Mouse (Mus musculus) heart, adult 2 months (tissue): ENCODE data around the gene Scfd2.

Experiments used
- CTCF ChIP-seq: fragments of 200-600 bp; IDR thresholded peaks from 2 replicates; pipeline ENCODE4 v1.8.1; 2022; ENCODE audit warnings: antibody characterized with exemption, mild to moderate bottlenecking, moderate library complexity
- EP300 ChIP-seq: fragments of 200-500 bp; IDR thresholded peaks from 2 replicates; pipeline ENCODE4 v1.6.1; 2011; ENCODE audit warnings: low read depth, low read length, control low read depth; ENCODE audit not compliant: insufficient read depth
- POLR2A ChIP-seq: fragments of 200-500 bp; IDR thresholded peaks from 2 replicates; pipeline ENCODE4 v1.6.1; 2011; ENCODE audit warnings: mild to moderate bottlenecking, low read depth, low read length, control low read depth; ENCODE audit not compliant: insufficient read depth

DNA sequence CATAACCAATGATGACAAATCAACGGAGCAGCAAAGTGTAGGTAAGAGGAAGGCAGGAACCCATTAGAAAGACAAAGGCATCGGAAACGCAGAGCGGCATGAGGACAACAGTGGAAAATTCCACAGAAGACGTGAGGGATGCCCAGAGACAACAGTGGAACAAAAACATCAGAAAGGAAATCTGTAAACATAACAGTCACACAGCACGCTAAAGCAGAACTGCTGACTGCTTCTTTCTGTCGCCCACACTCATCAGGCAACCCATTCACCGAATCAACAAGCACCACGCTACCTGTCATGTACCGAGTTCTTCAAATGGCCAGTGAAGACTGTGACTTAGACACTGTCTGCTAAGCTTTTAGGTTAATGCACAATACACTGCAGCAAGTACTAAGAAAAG is 55.0 kb downstream of the Scfd2 start:
- TF ChIP-seq CTCF (no peak), POLR2A (no peak), EP300 (no peak)
